Comparison of ENCODE assay signal across 26 mouse cellular contexts in genomic region chr9:124099127-124099526, GRCm38 (mm10). TPM values are rescaled to one million over a fixed set of nuclear protein-coding genes. Genes with fewer than 3 reads are reported as not detected.
"Had no signal": no experiment of that assay in that cellular context is flagged by ENCODE, and none has a peak within 500 bp of the region (broad histone marks: within the 10 kb centered on the region; RNA-seq: fewer than 3 reads in every experiment).

No protein-coding gene starts in this region.

- H3K4me1 ChIP-seq: hindbrain, embryonic 13.5 days; hindbrain, embryonic 15.5 days; intestine, embryonic 15.5 days; limb, embryonic 13.5 days; limb, embryonic 15.5 days had no signal

- H3K4me3 ChIP-seq: heart, adult 2 months; hindbrain, embryonic 13.5 days; hindbrain, embryonic 15.5 days; intestine, embryonic 15.5 days; layer of hippocampus, adult 2 months; limb, embryonic 13.5 days; limb, embryonic 15.5 days; liver, embryonic 12.5 days had no signal

- H3K4me2 ChIP-seq: heart, embryonic 11.5 days; hindbrain, embryonic 13.5 days; hindbrain, embryonic 15.5 days; intestine, embryonic 15.5 days; limb, embryonic 13.5 days; limb, embryonic 15.5 days; liver, embryonic 12.5 days had no signal

- ATAC-seq: hindbrain, postnatal 0 days; inflammation-experienced regulatory T-cells, adult 6 months; intestine, embryonic 15.5 days; intestine, postnatal 0 days; liver, embryonic 12.5 days had no signal

- H3K36me3 ChIP-seq: hindbrain, embryonic 13.5 days; hindbrain, embryonic 15.5 days; intestine, embryonic 15.5 days; limb, embryonic 13.5 days; limb, embryonic 15.5 days; liver, embryonic 12.5 days had no signal

- H3K9ac ChIP-seq: hindbrain, embryonic 13.5 days; hindbrain, embryonic 15.5 days; intestine, embryonic 15.5 days; limb, embryonic 13.5 days; limb, embryonic 15.5 days; liver, embryonic 12.5 days; liver, embryonic 14.5 days had no signal

- H3K27me3 ChIP-seq: hindbrain, embryonic 13.5 days; hindbrain, embryonic 15.5 days; intestine, embryonic 15.5 days; limb, embryonic 13.5 days; limb, embryonic 15.5 days; liver, embryonic 12.5 days had no signal

- DNase-seq: gastrocnemius, postnatal 14 days; gastrocnemius, postnatal 36 days; heart, adult 11 months; heart, adult 2 months; heart, postnatal 10 days; heart, postnatal 36 days; kidney, adult 18-20 months; kidney, adult 8-10 months; kidney, postnatal 10 days; kidney, postnatal 25 days; kidney, postnatal 4 days; layer of hippocampus, adult 9-11 months; layer of hippocampus, postnatal 36 days; left cerebral cortex, postnatal 4 days had no signal

- H3K27ac ChIP-seq: heart, adult 2 months; hindbrain, embryonic 13.5 days; hindbrain, embryonic 15.5 days; hindbrain, postnatal 0 days; intestine, embryonic 15.5 days; layer of hippocampus, adult 2 months; limb, embryonic 13.5 days; limb, embryonic 15.5 days; liver, embryonic 12.5 days; liver, embryonic 14.5 days had no signal

- H3K9me3 ChIP-seq: hindbrain, embryonic 13.5 days; hindbrain, embryonic 15.5 days; intestine, embryonic 15.5 days; limb, embryonic 13.5 days; limb, embryonic 15.5 days; liver, embryonic 12.5 days had no signal

RNA-seq across cellular contexts. Expression of gene Ccr2, which starts 2.6 kb away (rescaled TPM):
- total RNA-seq: hindbrain, postnatal 0 days had no signal
